Mouse (Mus musculus) intestine, embryonic 14.5 days (tissue): ENCODE data around the gene Sirt7. TPM values are rescaled to one million over a fixed set of nuclear protein-coding genes. Genes with fewer than 3 reads are reported as not detected.

Experiments
- ATAC-seq: fragments of 200-750 bp; cut with Nextera tagmentation; replicated peaks from 2 replicates; pipeline ENCODE4 v1.8.0; 2017; ENCODE audit warnings: low read depth, moderate number of reproducible peaks, moderate TSS enrichment, moderate library complexity; ENCODE audit not compliant: low FRiP score, low TSS enrichment
- DNase-seq: peaks from one replicate; pipeline ENCODE4 v3.0.0-alpha.2; 2018; ENCODE audit warnings: low spot score
- H3K27ac ChIP-seq: fragments of 300-500 bp; sonication (generic); 2 replicates; pipeline ENCODE4 v1.5.1; 2014; ENCODE audit warnings: low read depth, mild to moderate bottlenecking, control low read depth
- H3K27me3 ChIP-seq: fragments of 300-500 bp; sonication (generic); replicated peaks from 2 replicates; pipeline ENCODE4 v1.6.1; 2014; ENCODE audit warnings: low read length, control low read depth; ENCODE audit not compliant: control insufficient read depth, insufficient read depth
- H3K36me3 ChIP-seq: fragments of 300-500 bp; sonication (generic); 2 replicates; pipeline ENCODE4 v1.6.1; 2014; ENCODE audit warnings: low read length, control low read depth; ENCODE audit not compliant: control insufficient read depth, insufficient read depth
- H3K4me1 ChIP-seq: fragments of 300-500 bp; sonication (generic); replicated peaks from 2 replicates; pipeline ENCODE4 v1.6.1; 2014; ENCODE audit warnings: low read length, control low read depth, mixed read lengths; ENCODE audit not compliant: control insufficient read depth, insufficient read depth
- H3K4me2 ChIP-seq: fragments of 300-500 bp; sonication (generic); 2 replicates; pipeline ENCODE4 v1.6.1; 2014; ENCODE audit warnings: low read length
- H3K4me3 ChIP-seq: fragments of 300-500 bp; sonication (generic); 2 replicates; pipeline ENCODE4 v1.5.1; 2014; ENCODE audit warnings: low read depth, low read length, control low read depth, mixed read lengths
- H3K9ac ChIP-seq: fragments of 300-500 bp; sonication (generic); 2 replicates; pipeline ENCODE4 v1.6.1; 2014; ENCODE audit warnings: mild to moderate bottlenecking, low read length
- H3K9me3 ChIP-seq: fragments of 300-500 bp; sonication (generic); 2 replicates; pipeline ENCODE4 v1.6.1; 2016; ENCODE audit warnings: low read length, control low read depth; ENCODE audit not compliant: control insufficient read depth
- WGBS: fragments of 180-500 bp; shearing (Covaris S2); extraction: QIAGEN DNeasy Blood & Tissue Kit; methylation state at CpG from one replicate; pipeline ENCODE4 v1.1.7; 2014; 5-methylcytosine and 5-hydroxymethylcytosine counted together
- polyA plus RNA-seq: library from polyadenylated mRNA; unstranded; fragments of >200 nt; fragmentation: Nextera tagmentation; extraction: Ambion mirVana; gene quantifications from 2 replicates; pipeline ENCODE4 v1.2.1, GENCODE M21; 2014

The Sirt7 gene
- polyA plus RNA-seq, 1 experiment from 2014 or later = 35.6 TPM

- H3K4me1 ChIP-seq = peaks cover 9% of the 10 kb centered on the region
- H3K4me2 ChIP-seq = peak overlapping the region; percentile 70
- H3K27me3 ChIP-seq = peaks cover 63% of the 10 kb centered on the region
- peak overlapping the region; percentile 21 for H3K4me3 ChIP-seq
- no peak overlapping the region for H3K9ac ChIP-seq
- 1% methylated on average over 88 of the region's 95 CpGs for WGBS
- DNase-seq (peak; percentile 64), ATAC-seq (peak; percentile 44)
- H3K9me3 ChIP-seq = no peaks in the 10 kb centered on the region
- H3K36me3 ChIP-seq = no peaks in the 10 kb centered on the region
- no peak overlapping the region for H3K27ac ChIP-seq
Observed at GRCm38 (mm10) chr11:120660301-120661075, 35.4 kb upstream of the Sirt7 start.

DNA sequence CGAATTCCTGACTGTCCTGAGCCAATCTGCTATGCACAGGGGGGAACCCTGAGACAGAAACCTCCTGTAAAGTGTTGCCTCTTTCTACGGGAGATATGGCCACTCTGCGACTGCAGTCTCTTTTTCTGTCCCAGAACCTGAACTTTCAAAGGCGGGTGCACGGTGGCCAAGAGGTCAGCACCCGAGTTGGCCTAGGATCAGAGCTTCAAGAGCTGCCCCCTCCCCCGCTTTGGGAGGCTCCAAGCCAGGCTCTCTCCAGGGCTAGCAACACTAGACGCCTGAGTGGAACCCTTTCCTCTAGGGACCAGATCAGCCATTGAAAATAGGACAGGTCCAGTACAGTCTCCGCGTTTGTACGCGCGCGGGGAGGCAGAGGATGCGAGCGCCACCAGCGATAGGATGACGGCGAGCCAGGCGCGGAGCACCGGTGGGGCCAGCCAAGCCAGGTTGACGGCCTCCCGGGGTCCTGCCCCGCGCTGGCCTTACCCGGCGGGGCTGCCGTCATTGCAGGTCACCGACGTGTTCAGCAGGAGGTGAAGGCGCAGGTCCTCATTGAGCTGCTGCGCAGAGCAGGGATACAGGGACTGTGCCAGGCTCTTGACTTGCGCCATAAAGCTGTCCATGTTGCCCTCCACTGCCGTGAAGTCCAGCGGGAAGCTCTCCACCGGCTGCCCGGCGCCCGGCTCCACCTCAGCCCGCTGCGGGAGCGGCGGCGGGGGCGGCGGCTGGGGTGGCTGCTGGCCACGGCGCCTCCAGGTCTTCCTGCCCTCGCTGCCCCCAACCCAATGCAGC is 34.7 kb upstream of the Sirt7 start:
- peak; percentile 59 for DNase-seq
- ATAC-seq = no peak
- Histone ChIP-seq H3K27me3 (peaks cover 63% of the 10 kb centered on the region), H3K27ac (no peak overlapping the region), H3K4me1 (peaks cover 9% of the 10 kb centered on the region), H3K9me3 (no peaks in the 10 kb centered on the region), H3K4me2 (peak overlapping the region; percentile 70), H3K36me3 (no peaks in the 10 kb centered on the region), H3K9ac (no peak overlapping the region), H3K4me3 (peak overlapping the region; percentile 21)
- WGBS = 2% methylated on average over 49 of the region's 50 CpGs

DNA sequence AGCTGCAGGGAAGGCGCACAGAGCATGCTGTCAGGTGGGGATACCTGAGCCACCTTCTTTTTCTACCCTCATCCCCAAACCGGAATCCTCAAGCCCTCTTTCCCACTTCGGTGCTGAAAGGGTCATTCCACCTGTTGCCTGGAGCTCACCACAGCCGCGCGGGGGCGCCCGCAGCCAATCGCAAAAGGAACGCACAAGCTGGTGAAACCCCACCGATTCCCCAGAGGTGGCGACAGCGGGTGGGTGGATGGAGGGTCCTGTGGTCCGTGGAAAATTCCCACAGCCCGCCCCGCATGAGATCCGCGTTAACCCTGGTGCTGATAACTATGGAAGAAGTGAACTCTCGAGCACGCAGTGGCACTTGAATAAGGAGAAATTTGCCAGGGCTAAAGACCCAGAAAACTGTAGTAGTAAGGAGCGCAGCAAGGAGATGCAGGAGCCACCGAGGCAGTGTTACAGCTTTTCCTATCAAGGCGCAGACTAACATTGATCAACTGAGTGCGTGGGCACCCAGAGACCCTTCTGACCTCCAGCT is 33.9 kb upstream of the Sirt7 start:
- ATAC-seq (no peak), DNase-seq (peak; percentile 86)
- Histone ChIP-seq H3K4me2 (no peak overlapping the region), H3K4me3 (no peak overlapping the region), H3K27ac (no peak overlapping the region), H3K9me3 (no peaks in the 10 kb centered on the region), H3K36me3 (no peaks in the 10 kb centered on the region), H3K27me3 (peaks cover 63% of the 10 kb centered on the region), H3K9ac (no peak overlapping the region), H3K4me1 (peaks cover 9% of the 10 kb centered on the region)
- 3% methylated on average over 24 of the region's 24 CpGs for WGBS

- ATAC-seq (no peak), DNase-seq (no peak)
- Histone ChIP-seq H3K9me3 (no peaks in the 10 kb centered on the region), H3K9ac (no peak overlapping the region), H3K4me3 (no peak overlapping the region), H3K4me2 (no peak overlapping the region), H3K36me3 (no peaks in the 10 kb centered on the region), H3K27ac (no peak overlapping the region), H3K4me1 (peaks cover 9% of the 10 kb centered on the region), H3K27me3 (peaks cover 50% of the 10 kb centered on the region)
- 83% methylated on average over 4 of the region's 4 CpGs for WGBS
Observed at GRCm38 (mm10) chr11:120657301-120657700, 32.3 kb upstream of the Sirt7 start.

DNA sequence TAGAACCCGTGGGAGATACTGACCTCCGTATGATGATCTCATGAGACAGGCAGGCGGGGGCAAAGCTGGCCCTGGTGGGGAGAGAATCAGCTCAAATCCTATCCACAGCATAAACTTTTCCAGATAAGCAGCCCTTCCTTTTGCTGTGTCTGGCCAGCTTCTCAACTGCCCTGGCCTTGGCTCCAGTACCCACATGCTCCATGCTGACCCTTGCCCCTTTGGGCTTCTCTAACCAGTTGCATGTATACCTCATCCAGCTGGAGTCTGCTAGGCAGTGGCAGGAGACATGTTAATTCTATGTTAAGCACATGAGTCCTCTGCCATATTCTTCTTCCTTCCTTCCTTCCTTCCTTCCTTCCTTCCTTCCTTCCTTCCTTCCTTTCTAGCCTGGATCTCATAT is 29.7 kb upstream of the Sirt7 start:
- Histone ChIP-seq H3K27me3 (peaks cover 25% of the 10 kb centered on the region), H3K9ac (no peak overlapping the region), H3K4me2 (no peak overlapping the region), H3K9me3 (no peaks in the 10 kb centered on the region), H3K4me3 (no peak overlapping the region), H3K27ac (no peak overlapping the region), H3K4me1 (no peaks in the 10 kb centered on the region), H3K36me3 (no peaks in the 10 kb centered on the region)
- DNase-seq = no peak
- no peak for ATAC-seq
- 70% methylated on average over 3 of the region's 3 CpGs for WGBS

DNA sequence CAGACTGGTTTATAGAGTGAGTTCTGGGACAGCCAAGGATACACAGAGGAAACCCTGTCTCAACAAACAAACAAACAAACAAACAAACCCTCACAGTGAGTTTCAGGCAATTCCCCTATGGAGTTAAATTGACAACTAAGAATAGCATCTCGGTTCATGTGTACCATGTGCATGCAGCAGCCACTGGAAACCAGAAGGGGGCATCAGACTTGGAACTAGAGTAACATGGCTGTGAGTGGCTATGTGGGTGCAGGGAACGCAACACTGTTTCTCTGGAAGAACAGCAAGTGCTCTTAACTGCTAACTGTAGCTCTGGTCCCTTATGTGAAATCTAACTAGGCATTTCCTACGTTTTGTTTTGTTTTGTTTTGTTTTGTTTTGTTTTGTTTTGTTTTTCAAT is 26.8 kb upstream of the Sirt7 start:
- no peaks in the 10 kb centered on the region for H3K9me3 ChIP-seq
- H3K4me3 ChIP-seq = no peak overlapping the region
- no peaks in the 10 kb centered on the region; the same call in 1 of the 2 replicates for H3K27me3 ChIP-seq
- 0 out of 2 replicates have a peak, but pooled peaks cover 5% of the 10 kb centered on the region for H3K4me1 ChIP-seq
- no peak overlapping the region for H3K9ac ChIP-seq
- no peak overlapping the region for H3K4me2 ChIP-seq
- H3K36me3 ChIP-seq = no peaks in the 10 kb centered on the region
- H3K27ac ChIP-seq = no peak overlapping the region
- WGBS = 71% methylated on average over 3 of the region's 3 CpGs
- DNase-seq = no peak
- ATAC-seq = no peak

DNA sequence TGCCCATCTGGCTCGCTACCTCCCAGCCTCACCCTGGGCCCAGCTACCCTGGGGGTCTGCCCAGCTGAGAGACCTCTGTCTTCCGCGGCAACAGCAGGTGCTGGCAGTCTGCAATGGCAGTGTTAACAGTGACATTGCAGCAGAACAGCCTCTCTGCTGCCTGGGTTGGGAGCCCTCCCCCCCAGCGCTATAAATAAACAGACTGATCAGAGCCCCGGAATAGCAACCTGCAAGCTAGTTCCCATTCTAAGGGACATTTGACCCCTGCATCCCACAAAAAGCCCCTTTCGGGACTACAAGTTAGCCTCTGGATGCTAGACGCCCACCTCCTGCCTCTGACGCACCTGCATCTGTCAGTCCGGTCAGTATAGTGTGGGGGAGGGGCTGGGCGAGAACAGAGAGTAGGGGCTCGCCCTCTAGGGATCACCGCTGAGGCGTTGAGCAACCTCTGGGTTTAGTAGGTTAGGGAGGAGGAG is 23.0 kb upstream of the Sirt7 start, which contains the start of gene Myadml2:
Gene Myadml2 (minus strand): TSS at position 158 of the 476 bp plus-strand sequence.
- WGBS = 3% methylated on average over 13 of the region's 13 CpGs
- Histone ChIP-seq H3K4me3 (no peak within 1 kb of the TSS), H3K9ac (no peak within 1 kb of the TSS), H3K27ac (no peak within 1 kb of the TSS), H3K9me3 (no peaks in the 10 kb centered on the region), H3K36me3 (no peaks in the 10 kb centered on the region), H3K27me3 (no peaks in the 10 kb centered on the region), H3K4me1 (peaks cover 9% of the 10 kb centered on the region), H3K4me2 (peak within 1 kb of the TSS; percentile 31)
- ATAC-seq (no peak), DNase-seq (no peak)

- no peak overlapping the region for H3K9ac ChIP-seq
- 75% methylated on average over 35 of the region's 35 CpGs for WGBS
- no peak overlapping the region for H3K27ac ChIP-seq
- ATAC-seq (no peak), DNase-seq (no peak)
- no peaks in the 10 kb centered on the region for H3K27me3 ChIP-seq
- no peak overlapping the region for H3K4me3 ChIP-seq
- H3K4me1 ChIP-seq = peaks cover 9% of the 10 kb centered on the region
- H3K4me2 ChIP-seq = no peak overlapping the region
- no peaks in the 10 kb centered on the region for H3K9me3 ChIP-seq
- H3K36me3 ChIP-seq = no peaks in the 10 kb centered on the region
Observed at GRCm38 (mm10) chr11:120647047-120647830, 22.2 kb upstream of the Sirt7 start.
